Mouse (Mus musculus): ENCODE measurements around the gene Fam133b. TPM values are rescaled to one million over a fixed set of nuclear protein-coding genes. Genes with fewer than 3 reads are reported as not detected.
"Not testable (repeated sequence)": the region's sequence is repeated elsewhere in the genome, so short reads cannot be mapped to it uniquely, and the experiment has no call there.

Fam133b gene
- polyA plus RNA-seq, 1 experiment from 2014 or later = 25.1 TPM

- Histone ChIP-seq H3K9ac (ENCODE audit: low read depth, low read length) (no peak overlapping the region), H3K36me3 (ENCODE audit: control insufficient read depth, insufficient read depth, low read length) (peaks cover 1% of the 10 kb centered on the region; the same call in 1 of the 2 replicates), H3K4me2 (no peak overlapping the region), H3K4me1 (ENCODE audit: control insufficient read depth, insufficient read depth, low read length) (peaks cover 2% of the 10 kb centered on the region; the same call in 1 of the 2 replicates), H3K9me3 (replicated peaks; ENCODE audit: control insufficient read depth, low read length) (no peaks in the 10 kb centered on the region), H3K4me3 (ENCODE audit: low read depth, low read length) (no peak overlapping the region), H3K27me3 (ENCODE audit: control insufficient read depth, insufficient read depth, low read length) (no peaks in the 10 kb centered on the region), H3K27ac (ENCODE audit: low read depth, low read length) (no peak overlapping the region)
- no peak for ATAC-seq (replicated peaks; ENCODE audit: insufficient number of reproducible peaks, low FRiP score, low TSS enrichment)
- 78% methylated on average over 1 of the region's 1 CpGs for WGBS (ENCODE audit: insufficient replicate concordance)
These were observed 56.7 kb downstream of the Fam133b start for GRCm38 (mm10) chr5:3600298-3600697.

GRCm38 (mm10) chr5:3600790-3601189, 57.2 kb downstream of the Fam133b start:
- WGBS (ENCODE audit: insufficient replicate concordance) = 79% methylated on average over 3 of the region's 3 CpGs
- no peaks in the 10 kb centered on the region for H3K27me3 ChIP-seq (ENCODE audit: control insufficient read depth, insufficient read depth, low read length)
- no peak overlapping the region for H3K4me3 ChIP-seq (ENCODE audit: low read depth, low read length)
- no peaks in the 10 kb centered on the region for H3K9me3 ChIP-seq (replicated peaks; ENCODE audit: control insufficient read depth, low read length)
- no peak overlapping the region for H3K9ac ChIP-seq (ENCODE audit: low read depth, low read length)
- H3K4me2 ChIP-seq = no peak overlapping the region
- no peak overlapping the region for H3K27ac ChIP-seq (ENCODE audit: low read depth, low read length)
- no peak for ATAC-seq (replicated peaks; ENCODE audit: insufficient number of reproducible peaks, low FRiP score, low TSS enrichment)
- H3K36me3 ChIP-seq (ENCODE audit: control insufficient read depth, insufficient read depth, low read length) = peaks cover 4% of the 10 kb centered on the region; the same call in 1 of the 2 replicates
- no peaks in the 10 kb centered on the region for H3K4me1 ChIP-seq (ENCODE audit: control insufficient read depth, insufficient read depth, low read length)

GRCm38 (mm10) chr5:3607114-3607513, 63.5 kb downstream of the Fam133b start:
- no peak overlapping the region for H3K9ac ChIP-seq (ENCODE audit: low read depth, low read length)
- WGBS (ENCODE audit: insufficient replicate concordance) = 91% methylated on average over 9 of the region's 9 CpGs
- no peaks in the 10 kb centered on the region for H3K9me3 ChIP-seq (replicated peaks; ENCODE audit: control insufficient read depth, low read length)
- ATAC-seq (replicated peaks; ENCODE audit: insufficient number of reproducible peaks, low FRiP score, low TSS enrichment) = no peak
- no peaks in the 10 kb centered on the region for H3K4me1 ChIP-seq (ENCODE audit: control insufficient read depth, insufficient read depth, low read length)
- H3K4me3 ChIP-seq (ENCODE audit: low read depth, low read length) = no peak overlapping the region
- peaks cover 4% of the 10 kb centered on the region; the same call in 1 of the 2 replicates for H3K36me3 ChIP-seq (ENCODE audit: control insufficient read depth, insufficient read depth, low read length)
- H3K27me3 ChIP-seq (ENCODE audit: control insufficient read depth, insufficient read depth, low read length) = no peaks in the 10 kb centered on the region
- H3K27ac ChIP-seq (ENCODE audit: low read depth, low read length) = no peak overlapping the region
- H3K4me2 ChIP-seq = no peak overlapping the region

- no peak for ATAC-seq (replicated peaks; ENCODE audit: insufficient number of reproducible peaks, low FRiP score, low TSS enrichment)
- Histone ChIP-seq H3K9ac (ENCODE audit: low read depth, low read length) (no peak overlapping the region), H3K4me1 (ENCODE audit: control insufficient read depth, insufficient read depth, low read length) (no peaks in the 10 kb centered on the region), H3K4me3 (ENCODE audit: low read depth, low read length) (no peak overlapping the region), H3K4me2 (no peak overlapping the region), H3K27me3 (ENCODE audit: control insufficient read depth, insufficient read depth, low read length) (no peaks in the 10 kb centered on the region), H3K9me3 (replicated peaks; ENCODE audit: control insufficient read depth, low read length) (no peaks in the 10 kb centered on the region), H3K36me3 (ENCODE audit: control insufficient read depth, insufficient read depth, low read length) (peaks cover 7% of the 10 kb centered on the region; the same call in 1 of the 2 replicates), H3K27ac (ENCODE audit: low read depth, low read length) (no peak overlapping the region)
- WGBS (ENCODE audit: insufficient replicate concordance) = 92% methylated on average over 7 of the region's 7 CpGs
These were observed 65.6 kb downstream of the Fam133b start for GRCm38 (mm10) chr5:3609241-3609640.

- H3K9me3 ChIP-seq (replicated peaks; ENCODE audit: control insufficient read depth, low read length); H3K9ac ChIP-seq (ENCODE audit: low read depth, low read length); H3K27ac ChIP-seq (ENCODE audit: low read depth, low read length); H3K36me3 ChIP-seq (ENCODE audit: control insufficient read depth, insufficient read depth, low read length); H3K4me2 ChIP-seq; H3K27me3 ChIP-seq (ENCODE audit: control insufficient read depth, insufficient read depth, low read length); ATAC-seq (replicated peaks; ENCODE audit: insufficient number of reproducible peaks, low FRiP score, low TSS enrichment); H3K4me1 ChIP-seq (ENCODE audit: control insufficient read depth, insufficient read depth, low read length); H3K4me3 ChIP-seq (ENCODE audit: low read depth, low read length): not testable (repeated sequence)
- 85% methylated on average over 2 of the region's 2 CpGs for WGBS (ENCODE audit: insufficient replicate concordance)
These were observed 68.2 kb downstream of the Fam133b start for GRCm38 (mm10) chr5:3611835-3612234.

Other genes starting within 250 kb of the Fam133b start
- gene Cdk6, start 202.3 kb upstream of the Fam133b start, polyA plus RNA-seq (2014; fragmentation: Nextera tagmentation; extraction: Ambion mirVana) = 23.1 and 31.3 TPM in 2 replicates
- 2.4 and 2.9 TPM in 2 replicates for gene 1700109H08Rik, start 27.7 kb downstream of the Fam133b start, polyA plus RNA-seq (2014; fragmentation: Nextera tagmentation; extraction: Ambion mirVana)
- 9.7 and 13.2 TPM in 2 replicates for gene Pex1, start 52.2 kb downstream of the Fam133b start, polyA plus RNA-seq (2014; fragmentation: Nextera tagmentation; extraction: Ambion mirVana)
- gene Rbm48, start 52.8 kb downstream of the Fam133b start, polyA plus RNA-seq (2014; fragmentation: Nextera tagmentation; extraction: Ambion mirVana) = 10.5 and 10.7 TPM in 2 replicates
- not detected in 2 replicates for gene Tmbim7, start 107.3 kb downstream of the Fam133b start, polyA plus RNA-seq (2014; fragmentation: Nextera tagmentation; extraction: Ambion mirVana)
- 57.9 and 62.1 TPM in 2 replicates for gene Gatad1, start 113.4 kb downstream of the Fam133b start, polyA plus RNA-seq (2014; fragmentation: Nextera tagmentation; extraction: Ambion mirVana)